Mouse (Mus musculus) midbrain, postnatal 0 days (tissue): ENCODE results near the gene Arid2. TPM values are rescaled to one million over a fixed set of nuclear protein-coding genes. Genes with fewer than 3 reads are reported as not detected.
A peak's percentile ranks its signal among the peaks of the same experiment; 100 is the strongest.

Source experiments
- ATAC-seq: fragments of 200-750 bp; cut with Nextera tagmentation; 2 replicates; pipeline ENCODE4 v1.8.0; 2017; ENCODE audit warnings: moderate number of reproducible peaks, mild to moderate bottlenecking, moderate TSS enrichment, moderate library complexity; ENCODE audit not compliant: low FRiP score
- DNase-seq: peaks from one replicate; pipeline ENCODE4 v3.0.0-alpha.2; 2015; ENCODE audit warnings: low spot score
- H3K27ac ChIP-seq: fragments of 300-500 bp; sonication (generic); 2 replicates; pipeline ENCODE4 v1.5.1; 2014; ENCODE audit warnings: low read depth, mild to moderate bottlenecking, low read length, mixed read lengths
- H3K27me3 ChIP-seq: fragments of 300-500 bp; sonication (generic); 2 replicates; pipeline ENCODE4 v1.6.1; 2014; ENCODE audit warnings: low read length, control low read depth, mixed read lengths; ENCODE audit not compliant: insufficient read depth
- H3K36me3 ChIP-seq: fragments of 300-500 bp; sonication (generic); 2 replicates; pipeline ENCODE4 v1.6.1; 2014; ENCODE audit warnings: low read length, control low read depth, mixed read lengths; ENCODE audit not compliant: insufficient read depth
- H3K4me1 ChIP-seq: fragments of 300-500 bp; sonication (generic); 2 replicates; pipeline ENCODE4 v1.6.1; 2014; ENCODE audit warnings: mild to moderate bottlenecking, control low read depth, antibody characterized with exemption, low read length, mixed read lengths; ENCODE audit not compliant: insufficient read depth
- H3K4me2 ChIP-seq: fragments of 300-500 bp; sonication (generic); 2 replicates; pipeline ENCODE4 v1.6.1; 2014; ENCODE audit warnings: low read depth, mild to moderate bottlenecking, low read length, mixed read lengths; ENCODE audit not compliant: poor library complexity, severe bottlenecking
- H3K4me3 ChIP-seq: fragments of 300-500 bp; sonication (generic); 2 replicates; pipeline ENCODE4 v1.5.1; 2014; ENCODE audit warnings: low read depth, mild to moderate bottlenecking, low read length, moderate library complexity
- H3K9ac ChIP-seq: fragments of 300-500 bp; sonication (generic); replicated peaks from 2 replicates; pipeline ENCODE4 v1.6.1; 2014; ENCODE audit warnings: mild to moderate bottlenecking, low read length, moderate library complexity, mixed read lengths; ENCODE audit not compliant: poor library complexity, severe bottlenecking
- H3K9me3 ChIP-seq: fragments of 300-500 bp; sonication (generic); 2 replicates; pipeline ENCODE4 v1.6.1; 2016; ENCODE audit warnings: low read length, control low read depth
- CTCF ChIP-seq: IDR thresholded peaks from 2 replicates; pipeline ENCODE4 v1.5.1; 2016; ENCODE audit warnings: antibody characterized with exemption, mild to moderate bottlenecking
- WGBS: fragments of 180-500 bp; shearing (Covaris S2); extraction: QIAGEN DNeasy Blood & Tissue Kit; methylation state at CpG from one replicate; pipeline ENCODE4 v1.1.7; 2014; 5-methylcytosine and 5-hydroxymethylcytosine counted together
- polyA plus RNA-seq: library from polyadenylated mRNA; unstranded; fragments of >200 nt; fragmentation: Nextera tagmentation; extraction: Ambion mirVana; gene quantifications from 2 replicates; pipeline ENCODE4 v1.2.1, GENCODE M21; 2015
- total RNA-seq: library from RNA; depleted of rRNA; stranded (reverse); fragments of >200 nt; gene quantifications from 2 replicates; pipeline ENCODE4 v1.2.3, GENCODE M21; 2014

Gene Arid2
- total and polyA plus RNA-seq, 2 experiments from 2014 or later, result 11.2 to 40.8 TPM

DNA sequence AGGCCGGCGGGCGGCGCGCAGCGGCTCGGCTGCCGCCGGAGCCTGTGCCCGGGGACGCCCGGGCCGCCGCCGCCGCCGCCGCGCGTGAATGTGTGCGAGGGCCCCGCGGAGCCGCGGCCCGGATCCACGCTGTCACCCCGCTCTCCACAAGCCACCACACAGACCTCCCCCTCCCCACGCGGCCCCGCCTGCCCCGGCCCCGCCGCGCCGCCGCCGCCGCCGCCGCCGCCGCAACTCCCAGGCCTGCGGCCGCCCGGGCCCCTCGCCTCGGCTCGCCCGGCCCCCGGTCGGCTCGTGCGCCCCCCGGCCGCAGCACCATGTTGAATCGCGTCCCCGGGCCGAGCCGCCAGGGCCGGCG is 404 bp upstream of the Arid2 start:
- Histone ChIP-seq H3K4me2 (peak overlapping the region; percentile 85), H3K27ac (peak overlapping the region; percentile 99), H3K27me3 (no peaks in the 10 kb centered on the region), H3K4me3 (peak overlapping the region; percentile 91), H3K36me3 (no peaks in the 10 kb centered on the region), H3K4me1 (peaks cover 2% of the 10 kb centered on the region; the same call in 1 of the 2 replicates), H3K9me3 (no peaks in the 10 kb centered on the region), H3K9ac (peak overlapping the region; percentile 97)
- ATAC-seq, result peak; percentile 52
- WGBS, result under 1% methylated on average over 36 of the region's 63 CpGs
- DNase-seq, result no peak
- no peak for TF ChIP-seq CTCF

DNA sequence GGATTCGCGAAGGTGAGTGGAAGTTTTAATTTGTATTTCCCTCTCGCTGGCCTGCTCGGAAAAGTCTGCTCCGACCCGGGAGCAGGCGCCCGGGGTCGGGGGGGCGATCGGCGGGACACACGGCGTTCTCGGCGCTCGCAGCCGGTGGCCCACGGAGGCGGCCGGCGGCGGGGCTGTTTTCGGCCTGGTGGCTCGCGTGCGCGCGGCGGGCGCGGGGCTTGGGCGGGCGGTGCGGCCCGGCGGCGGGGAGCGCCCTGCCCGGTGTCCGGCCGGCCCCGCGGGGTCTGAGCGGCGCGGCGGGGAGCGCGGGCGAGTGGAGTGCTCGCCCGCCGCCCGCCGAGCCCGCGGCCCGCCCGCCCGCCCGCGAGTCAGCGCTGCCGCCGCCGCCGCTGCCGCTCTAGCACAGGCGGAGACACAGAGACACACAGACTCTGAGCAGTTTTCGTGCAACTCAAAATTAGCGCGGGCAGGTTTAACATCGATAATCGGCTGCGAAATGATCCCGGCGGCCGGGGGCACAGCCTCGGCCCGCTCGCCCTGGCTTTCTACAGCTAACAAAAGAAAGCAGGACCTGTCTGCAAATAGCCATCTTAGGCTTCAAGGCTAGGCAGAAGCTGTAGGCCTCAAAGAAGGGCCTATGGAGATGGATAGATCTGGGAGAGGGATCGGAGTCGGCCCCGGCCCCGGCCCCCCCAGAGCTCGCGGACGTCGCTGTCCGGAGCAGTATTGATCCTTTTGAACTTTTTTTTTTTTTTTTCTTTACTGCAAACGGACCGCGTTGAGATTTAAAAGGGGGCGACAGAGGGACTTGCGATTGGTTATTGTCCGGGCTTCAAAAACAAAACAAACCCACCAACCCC is 888 bp downstream of the Arid2 start:
- ATAC-seq (no peak), DNase-seq (peak; percentile 51)
- H3K36me3 ChIP-seq, result no peaks in the 10 kb centered on the region
- H3K4me1 ChIP-seq, result peaks cover 2% of the 10 kb centered on the region; the same call in 1 of the 2 replicates
- peak overlapping the region; percentile 99 for H3K27ac ChIP-seq
- WGBS, result under 1% methylated on average over 75 of the region's 97 CpGs
- no peak for TF ChIP-seq CTCF
- no peaks in the 10 kb centered on the region for H3K9me3 ChIP-seq
- H3K9ac ChIP-seq, result peak overlapping the region; percentile 97
- H3K27me3 ChIP-seq, result no peaks in the 10 kb centered on the region
- H3K4me2 ChIP-seq, result peak overlapping the region; percentile 85
- H3K4me3 ChIP-seq, result peak overlapping the region; percentile 91

DNA sequence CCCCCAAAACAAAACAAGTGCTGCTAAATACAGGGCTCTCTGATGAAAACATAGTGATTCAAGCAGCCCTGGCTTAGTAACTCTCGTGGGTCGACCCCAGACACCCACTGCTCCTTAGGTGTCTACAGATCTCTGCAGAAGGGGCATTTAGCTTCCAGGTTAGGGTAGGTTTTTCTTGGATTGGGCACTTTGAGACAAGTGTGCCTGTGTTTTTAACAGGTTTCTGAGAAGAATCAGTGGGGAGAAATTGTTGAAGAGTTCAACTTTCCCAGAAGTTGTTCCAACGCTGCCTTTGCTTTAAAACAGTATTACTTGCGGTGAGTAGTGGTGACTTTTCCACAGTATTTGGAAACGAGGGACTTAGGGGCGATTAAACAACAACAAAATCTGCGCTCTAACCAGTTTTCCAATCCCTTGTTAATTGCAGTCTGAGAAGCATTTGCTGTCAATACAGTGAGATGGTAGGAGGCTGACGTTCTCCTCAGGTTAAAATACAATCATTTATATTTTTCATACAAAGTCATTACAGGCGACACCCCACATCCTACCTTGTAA is 1.6 kb downstream of the Arid2 start:
- TF ChIP-seq CTCF, result no peak
- H3K27ac ChIP-seq, result peak overlapping the region; percentile 99
- H3K27me3 ChIP-seq, result no peaks in the 10 kb centered on the region
- H3K9ac ChIP-seq, result peak overlapping the region; percentile 97
- H3K4me1 ChIP-seq, result peaks cover 2% of the 10 kb centered on the region; the same call in 1 of the 2 replicates
- WGBS, result 3% methylated on average over 9 of the region's 9 CpGs
- ATAC-seq, result no peak
- no peak for DNase-seq
- no peaks in the 10 kb centered on the region for H3K9me3 ChIP-seq
- H3K4me2 ChIP-seq, result peak overlapping the region; percentile 85
- H3K36me3 ChIP-seq, result no peaks in the 10 kb centered on the region
- peak overlapping the region; percentile 91 for H3K4me3 ChIP-seq

DNA sequence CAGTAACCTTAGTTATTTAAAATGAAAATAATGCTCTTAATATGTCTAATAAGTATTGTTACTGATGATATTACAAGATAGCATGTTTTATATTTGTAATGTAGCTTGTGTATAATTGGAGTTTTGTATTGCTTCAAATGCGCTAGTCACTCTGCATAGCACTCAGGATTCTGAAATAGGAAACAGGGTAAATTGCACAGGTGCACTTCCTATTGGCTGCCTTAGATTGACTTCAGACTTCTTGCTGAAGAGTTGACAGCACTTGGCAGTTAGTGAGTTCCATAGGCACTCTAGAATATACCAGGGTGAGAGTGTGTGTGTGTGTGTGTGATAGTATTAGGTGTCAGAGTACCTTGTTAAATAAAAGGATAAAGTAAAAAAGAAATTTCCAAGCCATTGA is 2.7 kb downstream of the Arid2 start:
- TF ChIP-seq CTCF, result no peak
- no peak for ATAC-seq
- Histone ChIP-seq H3K4me3 (peak overlapping the region; percentile 14; the same call in 1 of the 2 replicates), H3K27me3 (no peaks in the 10 kb centered on the region), H3K4me1 (peaks cover 2% of the 10 kb centered on the region; the same call in 1 of the 2 replicates), H3K4me2 (peak overlapping the region; percentile 26; the same call in 1 of the 2 replicates), H3K9ac (no peak overlapping the region; the same call in 1 of the 2 replicates), H3K36me3 (no peaks in the 10 kb centered on the region), H3K9me3 (no peaks in the 10 kb centered on the region), H3K27ac (no peak overlapping the region)
- DNase-seq, result no peak
- WGBS, result 57% methylated on average over 1 of the region's 1 CpGs

DNA sequence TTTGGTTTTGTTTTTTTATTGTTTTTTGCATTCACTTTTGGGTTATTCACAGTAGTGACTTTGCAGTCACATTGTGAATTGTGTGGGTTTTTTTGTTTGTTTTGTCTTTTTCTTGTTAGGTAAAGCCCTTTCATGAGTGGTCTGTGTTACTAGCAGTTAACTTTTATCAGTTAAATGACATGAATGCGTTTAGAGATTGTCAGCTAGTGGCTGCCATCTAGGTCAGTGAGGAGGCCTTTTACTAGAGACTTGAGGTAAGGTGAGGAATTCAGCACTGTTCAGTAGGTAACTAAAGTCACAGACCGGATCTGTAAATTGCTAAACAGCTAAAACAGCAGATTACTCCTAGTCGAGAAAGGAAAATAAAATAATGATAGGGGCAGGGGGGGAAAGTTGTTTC is 6.1 kb downstream of the Arid2 start:
- TF ChIP-seq CTCF, result no peak
- Histone ChIP-seq H3K36me3 (no peaks in the 10 kb centered on the region), H3K4me3 (no peak overlapping the region), H3K4me1 (peaks cover 2% of the 10 kb centered on the region), H3K9ac (no peak overlapping the region), H3K4me2 (no peak overlapping the region), H3K27ac (no peak overlapping the region), H3K27me3 (no peaks in the 10 kb centered on the region), H3K9me3 (no peaks in the 10 kb centered on the region)
- ATAC-seq, result no peak
- DNase-seq, result no peak
- 88% methylated on average over 3 of the region's 3 CpGs for WGBS

DNA sequence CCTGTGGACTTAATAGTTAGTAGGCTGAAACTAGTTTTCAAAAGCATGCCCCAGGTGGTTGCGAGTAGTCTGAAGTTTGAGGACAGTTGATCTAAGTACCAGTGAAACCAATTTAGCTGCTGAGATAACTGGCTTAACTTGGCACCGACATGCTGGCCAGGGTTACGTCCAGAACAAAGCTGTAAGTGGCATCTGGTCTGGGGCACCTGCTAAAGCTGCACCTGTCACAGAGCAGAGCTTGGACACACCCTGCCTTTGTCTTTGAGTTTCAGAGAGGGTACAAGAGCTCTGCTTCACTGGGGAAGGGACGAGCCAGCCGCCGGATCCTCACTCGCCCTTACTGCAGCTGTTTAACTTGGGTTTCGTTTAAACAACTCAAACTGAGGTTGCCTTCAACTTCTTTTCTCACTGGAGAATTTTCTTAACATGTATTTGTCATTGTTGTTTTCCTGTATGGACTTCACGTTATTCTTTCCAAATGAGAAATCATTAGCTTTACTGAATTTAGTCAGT is 9.8 kb downstream of the Arid2 start:
- Histone ChIP-seq H3K27ac (no peak overlapping the region), H3K4me1 (no peaks in the 10 kb centered on the region; the same call in 1 of the 2 replicates), H3K36me3 (peaks cover 2% of the 10 kb centered on the region; the same call in 1 of the 2 replicates), H3K4me2 (no peak overlapping the region), H3K9me3 (no peaks in the 10 kb centered on the region), H3K27me3 (no peaks in the 10 kb centered on the region), H3K9ac (no peak overlapping the region), H3K4me3 (no peak overlapping the region)
- no peak for TF ChIP-seq CTCF
- 79% methylated on average over 9 of the region's 9 CpGs for WGBS
- DNase-seq, result no peak
- ATAC-seq, result no peak
